ENCODE assay signal across 22 mouse cellular contexts in genomic region chr4:154492268-154492667, GRCm38 (mm10).
DNase-seq lines count a peak whose midpoint lies in the region; ATAC-seq and TF ChIP-seq lines count a peak whose summit lies in the region.
"Had no signal": no experiment of that assay in that cellular context is flagged by ENCODE, and none has a peak within 500 bp of the region (broad histone marks: within the 10 kb centered on the region; RNA-seq: fewer than 3 reads in every experiment).

No protein-coding gene starts in this region.

- TF ChIP-seq CTCF in forebrain, postnatal 0 days (IDR thresholded peaks at IDR 0.05; ENCODE audit: low read depth): no peak

- ATAC-seq in forebrain, embryonic 11.5 days (replicated peaks; ENCODE audit: low FRiP score): no peak
- ATAC-seq in hindbrain, embryonic 14.5 days (ENCODE audit: low FRiP score): no peak
- no peak for ATAC-seq in forebrain, postnatal 0 days
- ATAC-seq in limb, embryonic 13.5 days (ENCODE audit: low FRiP score, low read depth): no peak
- ATAC-seq in activated CD4-positive, CD25-positive, alpha-beta regulatory T cell, adult 4 months: no peak

- no peaks in the 10 kb centered on the region for H3K36me3 ChIP-seq in forebrain, embryonic 10.5 days (replicated peaks)
- H3K36me3 ChIP-seq in forebrain, embryonic 11.5 days (ENCODE audit: control insufficient read depth, insufficient read depth, low read length): no peaks in the 10 kb centered on the region
- no peaks in the 10 kb centered on the region for H3K36me3 ChIP-seq in hindbrain, embryonic 10.5 days
- H3K36me3 ChIP-seq in hindbrain, embryonic 14.5 days (replicated peaks; ENCODE audit: control insufficient read depth, insufficient read depth): no peaks in the 10 kb centered on the region
- H3K36me3 ChIP-seq in forebrain, postnatal 0 days (ENCODE audit: insufficient read depth): no peaks in the 10 kb centered on the region
- no peaks in the 10 kb centered on the region for H3K36me3 ChIP-seq in limb, embryonic 13.5 days
- H3K36me3 ChIP-seq: liver, embryonic 13.5 days; lung, embryonic 15.5 days; midbrain, embryonic 10.5 days had no signal

- no peak overlapping the region for H3K4me2 ChIP-seq in forebrain, embryonic 11.5 days (ENCODE audit: low read depth, low read length, severe bottlenecking)
- H3K4me2 ChIP-seq in hindbrain, embryonic 14.5 days (replicated peaks): no peak overlapping the region
- 0 out of 2 replicates have a peak overlapping the region, but pooled peaks have one; percentile 0 for H3K4me2 ChIP-seq in forebrain, postnatal 0 days (ENCODE audit: low read depth)
- 0 out of 2 replicates have a peak overlapping the region, but pooled peaks have one; percentile 14 for H3K4me2 ChIP-seq in limb, embryonic 13.5 days (replicated peaks)
- H3K4me2 ChIP-seq: liver, embryonic 13.5 days; lung, embryonic 15.5 days had no signal

- H3K27ac ChIP-seq in forebrain, embryonic 10.5 days: 0 out of 2 replicates have a peak overlapping the region, but pooled peaks have one; percentile 36
- no peak overlapping the region for H3K27ac ChIP-seq in forebrain, embryonic 11.5 days (ENCODE audit: low read depth, low read length)
- peak overlapping the region; percentile 36; the same call in 1 of the 2 replicates for H3K27ac ChIP-seq in hindbrain, embryonic 10.5 days
- no peak overlapping the region for H3K27ac ChIP-seq in hindbrain, embryonic 14.5 days
- H3K27ac ChIP-seq in forebrain, postnatal 0 days (ENCODE audit: low read depth, low read length): no peak overlapping the region
- H3K27ac ChIP-seq in limb, embryonic 13.5 days: peak overlapping the region; percentile 44; the same call in 1 of the 2 replicates
- H3K27ac ChIP-seq: heart, adult 2 months; layer of hippocampus, adult 2 months; liver, embryonic 13.5 days; lung, embryonic 15.5 days; macrophage; midbrain, embryonic 10.5 days had no signal

- peaks cover 95% of the 10 kb centered on the region for H3K4me1 ChIP-seq in forebrain, embryonic 10.5 days
- peaks cover 33% of the 10 kb centered on the region for H3K4me1 ChIP-seq in forebrain, embryonic 11.5 days (replicated peaks; ENCODE audit: control insufficient read depth, insufficient read depth, low read length)
- H3K4me1 ChIP-seq in hindbrain, embryonic 10.5 days (replicated peaks): peaks cover 83% of the 10 kb centered on the region
- H3K4me1 ChIP-seq in hindbrain, embryonic 14.5 days (replicated peaks; ENCODE audit: control insufficient read depth, insufficient read depth, low read length): peaks cover 23% of the 10 kb centered on the region
- H3K4me1 ChIP-seq in forebrain, postnatal 0 days (ENCODE audit: insufficient read depth): no peaks in the 10 kb centered on the region; the same call in 1 of the 2 replicates
- peaks cover 96% of the 10 kb centered on the region for H3K4me1 ChIP-seq in limb, embryonic 13.5 days

- H3K4me3 ChIP-seq in forebrain, embryonic 10.5 days: no peak overlapping the region
- H3K4me3 ChIP-seq in forebrain, embryonic 11.5 days (ENCODE audit: low read depth, low read length): no peak overlapping the region
- H3K4me3 ChIP-seq in hindbrain, embryonic 10.5 days: no peak overlapping the region
- no peak overlapping the region for H3K4me3 ChIP-seq in hindbrain, embryonic 14.5 days (replicated peaks; ENCODE audit: low read length)
- H3K4me3 ChIP-seq in forebrain, postnatal 0 days (ENCODE audit: low read depth, low read length): no peak overlapping the region
- no peak overlapping the region for H3K4me3 ChIP-seq in limb, embryonic 13.5 days
- H3K4me3 ChIP-seq: heart, adult 2 months; layer of hippocampus, adult 2 months; liver, embryonic 13.5 days; lung, embryonic 15.5 days; midbrain, embryonic 10.5 days had no signal

- WGBS in forebrain, embryonic 10.5 days: 38% methylated on average over 7 of the region's 7 CpGs
- WGBS in forebrain, embryonic 11.5 days: 47% methylated on average over 7 of the region's 7 CpGs
- WGBS in hindbrain, embryonic 10.5 days: 64% methylated on average over 7 of the region's 7 CpGs
- WGBS in hindbrain, embryonic 14.5 days: 62% methylated on average over 7 of the region's 7 CpGs
- 47% methylated on average over 7 of the region's 7 CpGs for WGBS in forebrain, postnatal 0 days
- WGBS in limb, embryonic 13.5 days: 52% methylated on average over 7 of the region's 7 CpGs

- peaks cover 100% of the 10 kb centered on the region for H3K27me3 ChIP-seq in forebrain, embryonic 10.5 days (ENCODE audit: poor library complexity, severe bottlenecking)
- peaks cover 34% of the 10 kb centered on the region for H3K27me3 ChIP-seq in forebrain, embryonic 11.5 days (ENCODE audit: control insufficient read depth, insufficient read depth, low read length)
- H3K27me3 ChIP-seq in hindbrain, embryonic 10.5 days (ENCODE audit: insufficient read depth, poor library complexity, severe bottlenecking): peaks cover 100% of the 10 kb centered on the region
- H3K27me3 ChIP-seq in hindbrain, embryonic 14.5 days (ENCODE audit: control insufficient read depth, insufficient read depth, low read length): peaks cover 82% of the 10 kb centered on the region
- H3K27me3 ChIP-seq in forebrain, postnatal 0 days (ENCODE audit: insufficient read depth, low read length): peaks cover 6% of the 10 kb centered on the region
- peaks cover 12% of the 10 kb centered on the region; the same call in 1 of the 2 replicates for H3K27me3 ChIP-seq in limb, embryonic 13.5 days
- H3K27me3 ChIP-seq: liver, embryonic 13.5 days; lung, embryonic 15.5 days had no signal

- no peak for DNase-seq in forebrain, embryonic 10.5 days (ENCODE audit: extremely low spot score, low spot score)
- no peak for DNase-seq in forebrain, embryonic 11.5 days (ENCODE audit: low spot score)
- no peak for DNase-seq in hindbrain, embryonic 10.5 days (ENCODE audit: low spot score)
- no peak for DNase-seq in hindbrain, embryonic 14.5 days (ENCODE audit: low spot score)
- no peak for DNase-seq in forebrain, postnatal 0 days
- no peak for DNase-seq in lung, postnatal 36 days
- DNase-seq: adrenal gland, adult 8-10 months; cerebellum, adult 8-10 months; gastrocnemius, postnatal 14 days; heart, adult 2 months; heart, postnatal 4 days; kidney, postnatal 10 days; left cerebral cortex, postnatal 4 days; liver, embryonic 13.5 days; spleen, adult 18-20 months; thymus, postnatal 25 days had no signal

- H3K9ac ChIP-seq in forebrain, embryonic 11.5 days (ENCODE audit: low read length): no peak overlapping the region
- H3K9ac ChIP-seq in hindbrain, embryonic 14.5 days: no peak overlapping the region
- H3K9ac ChIP-seq in forebrain, postnatal 0 days: no peak overlapping the region
- H3K9ac ChIP-seq in limb, embryonic 13.5 days: no peak overlapping the region
- H3K9ac ChIP-seq: liver, embryonic 13.5 days; lung, embryonic 15.5 days had no signal

- H3K9me3 ChIP-seq in forebrain, embryonic 10.5 days: no peaks in the 10 kb centered on the region
- no peaks in the 10 kb centered on the region for H3K9me3 ChIP-seq in forebrain, embryonic 11.5 days (ENCODE audit: control insufficient read depth, low read length)
- H3K9me3 ChIP-seq in hindbrain, embryonic 10.5 days: no peaks in the 10 kb centered on the region
- H3K9me3 ChIP-seq in hindbrain, embryonic 14.5 days (ENCODE audit: control insufficient read depth, low read length): no peaks in the 10 kb centered on the region
- H3K9me3 ChIP-seq in forebrain, postnatal 0 days (ENCODE audit: low read length): no peaks in the 10 kb centered on the region
- H3K9me3 ChIP-seq in limb, embryonic 13.5 days: no peaks in the 10 kb centered on the region
- H3K9me3 ChIP-seq: liver, embryonic 13.5 days; lung, embryonic 15.5 days; midbrain, embryonic 10.5 days had no signal

Comparison
In these comparisons a context has a peak if more than half of its experiments do, and no peak if none do; other contexts are left out.
1. H3K27ac ChIP-seq: peak in forebrain, embryonic 10.5 days (single experiment), hindbrain, embryonic 10.5 days (single experiment) and limb, embryonic 13.5 days (single experiment); none in forebrain, embryonic 11.5 days (single experiment), hindbrain, embryonic 14.5 days (single experiment) and forebrain, postnatal 0 days (single experiment).
2. H3K4me2 ChIP-seq: peak in forebrain, postnatal 0 days (single experiment) and limb, embryonic 13.5 days (single experiment); none in forebrain, embryonic 11.5 days (single experiment) and hindbrain, embryonic 14.5 days (single experiment).